Mouse (Mus musculus) spleen, postnatal 14 days (tissue): Measurements from ENCODE around the gene Catsper3.

Source experiments
- DNase-seq, 2 experiments: peaks; one replicate each; pipeline ENCODE4 v3.0.0; 2021 to 2022; ENCODE audit warnings: low spot score in 2 of 2

Gene Catsper3

DNA sequence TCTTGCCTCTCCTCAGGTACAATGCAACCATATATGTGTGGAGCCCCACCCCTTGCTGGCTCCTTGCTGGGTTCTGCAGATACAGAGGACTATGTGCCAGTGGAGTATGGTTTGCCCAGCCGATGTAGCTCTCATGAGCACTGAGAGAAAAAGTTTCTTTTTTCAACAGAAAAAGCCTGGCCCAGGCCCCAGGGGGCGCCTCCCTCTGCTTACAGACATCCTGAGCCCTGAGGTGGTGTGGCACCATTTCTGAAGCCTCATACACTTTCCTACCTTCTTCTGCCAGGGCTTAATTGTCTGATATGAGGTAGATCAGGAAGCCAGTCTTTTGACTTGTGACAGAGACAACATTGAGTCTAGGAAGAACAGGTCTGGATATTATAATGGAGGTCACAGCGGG, 67.8 kb downstream of the Catsper3 start:
- no peak for DNase-seq

- no peak for DNase-seq
Measured at GRCm38 (mm10) chr13:55855793-55856192, 71.4 kb downstream of the Catsper3 start.

DNA sequence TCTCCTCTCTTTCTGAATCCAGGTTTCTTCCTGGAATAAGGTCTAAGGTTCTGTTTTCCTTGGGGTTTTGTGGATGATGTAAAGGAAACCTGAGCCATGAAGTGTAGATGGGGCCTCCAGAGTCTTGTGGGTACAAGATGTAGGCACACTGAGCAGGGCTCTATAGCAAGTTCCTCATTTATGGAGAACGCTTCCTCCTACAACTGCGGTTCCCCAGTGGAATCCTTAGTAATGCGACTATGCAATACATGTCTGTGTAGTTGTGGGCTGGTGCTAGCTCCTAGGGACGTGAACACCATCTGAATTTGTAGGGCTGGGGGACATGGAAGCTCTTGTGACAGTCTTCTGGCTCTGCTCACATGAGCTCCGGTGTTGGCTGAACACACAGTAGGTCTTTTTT, 74.1 kb downstream of the Catsper3 start:
- DNase-seq = no peak
